8 mouse cellular contexts compared by ENCODE assay signal in genomic region chr7:45521728-45522184, GRCm38 (mm10). TPM values are rescaled to one million over a fixed set of nuclear protein-coding genes. Genes with fewer than 3 reads are reported as not detected.
A peak's percentile ranks its signal among the peaks of the same experiment; 100 is the strongest.
DNase-seq lines count a peak whose midpoint lies in the region; ATAC-seq lines count a peak whose summit lies in the region.

No protein-coding gene starts in this region.

- under 1% methylated on average over 28 of the region's 28 CpGs for WGBS in limb, embryonic 10.5 days
- under 1% methylated on average over 28 of the region's 28 CpGs for WGBS in midbrain, embryonic 12.5 days

- peak; percentile 91 for DNase-seq in adrenal gland, adult 2 months
- peak; percentile 96 for DNase-seq in embryo, embryonic 11 days
- DNase-seq in heart, adult 11 months = peak; percentile 99
- peak; percentile 89 for DNase-seq in kidney, adult 11 months
- DNase-seq in limb, embryonic 10.5 days (ENCODE audit: low spot score) = peak; percentile 88
- DNase-seq in skeletal muscle tissue, adult 2 months (ENCODE audit: low read depth, low spot score) = peak; percentile 85

- peak overlapping the region; percentile 49 for H3K4me2 ChIP-seq in midbrain, embryonic 12.5 days (replicated peaks)

- H3K27me3 ChIP-seq in limb, embryonic 10.5 days (ENCODE audit: low read depth, poor library complexity, severe bottlenecking) = no peaks in the 10 kb centered on the region
- H3K27me3 ChIP-seq in midbrain, embryonic 12.5 days = no peaks in the 10 kb centered on the region

- H3K9me3 ChIP-seq in limb, embryonic 10.5 days (replicated peaks) = no peaks in the 10 kb centered on the region
- no peaks in the 10 kb centered on the region for H3K9me3 ChIP-seq in midbrain, embryonic 12.5 days

- H3K4me3 ChIP-seq in limb, embryonic 10.5 days = peak overlapping the region; percentile 66
- peak overlapping the region; percentile 52 for H3K4me3 ChIP-seq in midbrain, embryonic 12.5 days

- ATAC-seq in midbrain, embryonic 12.5 days (ENCODE audit: low FRiP score, low read depth) = peak; percentile 69
- no peak for ATAC-seq in erythroid progenitor cell, adult 5-6 weeks (replicated peaks; ENCODE audit: low FRiP score, poor library complexity, severe bottlenecking)

- peaks cover 19% of the 10 kb centered on the region for H3K36me3 ChIP-seq in limb, embryonic 10.5 days
- H3K36me3 ChIP-seq in midbrain, embryonic 12.5 days = no peaks in the 10 kb centered on the region

- peak overlapping the region; percentile 59 for H3K9ac ChIP-seq in midbrain, embryonic 12.5 days (replicated peaks)

- peak overlapping the region; percentile 92 for H3K27ac ChIP-seq in limb, embryonic 10.5 days
- H3K27ac ChIP-seq in midbrain, embryonic 12.5 days (replicated peaks) = peak overlapping the region; percentile 75

- H3K4me1 ChIP-seq in limb, embryonic 10.5 days = peaks cover 40% of the 10 kb centered on the region
- H3K4me1 ChIP-seq in midbrain, embryonic 12.5 days = peaks cover 14% of the 10 kb centered on the region

RNA-seq across cellular contexts. Expression of gene Ppp1r15a, which starts 4.3 kb away (rescaled TPM):
- 10 to 100 TPM; 49.0 to 57.8 TPM for total RNA-seq in adrenal gland, adult 2 months (2021)
- 49.5 and 49.7 TPM in 2 replicates for polyA plus RNA-seq in adrenal gland, adult 2 months (2012; rRNA removed)
- 22.4 and 25.7 TPM in 2 replicates for polyA plus RNA-seq in limb, embryonic 10.5 days (2016; fragmentation: Nextera tagmentation; extraction: Ambion mirVana)
- polyA plus RNA-seq in midbrain, embryonic 12.5 days (2016; fragmentation: Nextera tagmentation; extraction: Ambion mirVana) = 15.4 and 18.5 TPM in 2 replicates
- 814 and 867 TPM in 2 replicates for total RNA-seq in erythroid progenitor cell, adult 5-6 weeks (2015; ENCODE audit: low replicate concordance)
- 569 and 633 TPM in 2 replicates for total RNA-seq in erythroid progenitor cell, adult 5-6 weeks (2017; ENCODE audit: low replicate concordance)

RNA-seq across cellular contexts. Expression of gene Plekha4, which starts 4.4 kb away (rescaled TPM):
- 1 to 10 TPM; 3.0 to 5.9 TPM for total RNA-seq in adrenal gland, adult 2 months (2021)
- polyA plus RNA-seq in adrenal gland, adult 2 months (2012; rRNA removed) = 9.8 and 15.6 TPM in 2 replicates
- 0.43 and 1.0 TPM in 2 replicates for polyA plus RNA-seq in limb, embryonic 10.5 days (2016; fragmentation: Nextera tagmentation; extraction: Ambion mirVana)
- polyA plus RNA-seq in midbrain, embryonic 12.5 days (2016; fragmentation: Nextera tagmentation; extraction: Ambion mirVana) = 0.70 and 0.96 TPM in 2 replicates
- 7.2 TPM in 1 of 2 replicates, not detected in the other for total RNA-seq in erythroid progenitor cell, adult 5-6 weeks (2015; ENCODE audit: low replicate concordance)
- 0.08 and 0.90 TPM in 2 replicates for total RNA-seq in erythroid progenitor cell, adult 5-6 weeks (2017; ENCODE audit: low replicate concordance)

RNA-seq across cellular contexts. Expression of gene Nucb1, which starts 11.6 kb away (rescaled TPM):
- 100 to 1,000 TPM; 280 to 286 TPM for total RNA-seq in adrenal gland, adult 2 months (2021)
- 594 and 643 TPM in 2 replicates for polyA plus RNA-seq in adrenal gland, adult 2 months (2012; rRNA removed)
- 116 and 125 TPM in 2 replicates for polyA plus RNA-seq in limb, embryonic 10.5 days (2016; fragmentation: Nextera tagmentation; extraction: Ambion mirVana)
- polyA plus RNA-seq in midbrain, embryonic 12.5 days (2016; fragmentation: Nextera tagmentation; extraction: Ambion mirVana) = 102 and 106 TPM in 2 replicates
- total RNA-seq in erythroid progenitor cell, adult 5-6 weeks (2015; ENCODE audit: low replicate concordance) = 164 and 168 TPM in 2 replicates
- 789 and 905 TPM in 2 replicates for total RNA-seq in erythroid progenitor cell, adult 5-6 weeks (2017; ENCODE audit: low replicate concordance)

RNA-seq across cellular contexts. Expression of gene Hsd17b14, which starts 32.9 kb away (rescaled TPM):
- total RNA-seq in adrenal gland, adult 2 months (2021) = 1 to 10 TPM; 2.3 TPM
- polyA plus RNA-seq in adrenal gland, adult 2 months (2012; rRNA removed) = 1.5 and 2.3 TPM in 2 replicates
- polyA plus RNA-seq in limb, embryonic 10.5 days (2016; fragmentation: Nextera tagmentation; extraction: Ambion mirVana) = 1.0 and 1.1 TPM in 2 replicates
- polyA plus RNA-seq in midbrain, embryonic 12.5 days (2016; fragmentation: Nextera tagmentation; extraction: Ambion mirVana) = 0.78 TPM in 1 of 2 replicates, not detected in the other
- not detected in 2 replicates for total RNA-seq in erythroid progenitor cell, adult 5-6 weeks (2015; ENCODE audit: low replicate concordance)
- total RNA-seq in erythroid progenitor cell, adult 5-6 weeks (2017; ENCODE audit: low replicate concordance) = not detected in 2 replicates

RNA-seq across cellular contexts. Expression of gene Dhdh, which starts 33.2 kb away (rescaled TPM):
- 10 to 100 TPM; 55.4 to 71.1 TPM for total RNA-seq in adrenal gland, adult 2 months (2021)
- polyA plus RNA-seq in adrenal gland, adult 2 months (2012; rRNA removed) = 17.6 and 21.4 TPM in 2 replicates
- 4.9 and 5.8 TPM in 2 replicates for polyA plus RNA-seq in limb, embryonic 10.5 days (2016; fragmentation: Nextera tagmentation; extraction: Ambion mirVana)
- polyA plus RNA-seq in midbrain, embryonic 12.5 days (2016; fragmentation: Nextera tagmentation; extraction: Ambion mirVana) = 3.2 and 3.6 TPM in 2 replicates
- total RNA-seq in erythroid progenitor cell, adult 5-6 weeks (2015; ENCODE audit: low replicate concordance) = 0.42 and 3.6 TPM in 2 replicates
- total RNA-seq in erythroid progenitor cell, adult 5-6 weeks (2017; ENCODE audit: low replicate concordance) = 1.0 and 1.6 TPM in 2 replicates
